Mouse (Mus musculus): Measurements from ENCODE around the gene Olfr689.
"Not testable (repeated sequence)": the region's sequence is repeated elsewhere in the genome, so short reads cannot be mapped to it uniquely, and the experiment has no call there.

Olfr689 gene

GRCm38 (mm10) chr7:105310865-105311264 lies at the start of gene Olfr689:
Gene Olfr689, plus strand, starts transcription at chr7:105311165.
- no peak for DNase-seq

- DNase-seq, result no peak
Observed at GRCm38 (mm10) chr7:105272426-105272825, 38.5 kb upstream of the Olfr689 start.

- no peak for DNase-seq
Observed at GRCm38 (mm10) chr7:105287795-105288194, 23.2 kb upstream of the Olfr689 start, which contains the start of gene Olfr688. Gene Olfr688, plus strand, starts transcription at chr7:105288095.

- DNase-seq, result no peak
Observed at GRCm38 (mm10) chr7:105290051-105290450, 20.9 kb upstream of the Olfr689 start.

- no peak for DNase-seq
Observed at GRCm38 (mm10) chr7:105325302-105325701, 14.3 kb downstream of the Olfr689 start.

GRCm38 (mm10) chr7:105334004-105334403 lies 23.0 kb downstream of the Olfr689 start, which contains the start of gene Olfr690:
Gene Olfr690, minus strand, starts transcription at chr7:105334104.
- DNase-seq, result no peak

- no peak for DNase-seq
Observed at GRCm38 (mm10) chr7:105342170-105342569, 31.2 kb downstream of the Olfr689 start, which contains the start of gene Olfr691. Gene Olfr691, minus strand, starts transcription at chr7:105342270.

GRCm38 (mm10) chr7:105342752-105343151 lies 31.8 kb downstream of the Olfr689 start:
- DNase-seq, result no peak

- not testable (repeated sequence) for DNase-seq
Observed at GRCm38 (mm10) chr7:105356064-105356463, 45.1 kb downstream of the Olfr689 start.

- DNase-seq, result not testable (repeated sequence)
Observed at GRCm38 (mm10) chr7:105356487-105356886, 45.5 kb downstream of the Olfr689 start.

GRCm38 (mm10) chr7:105361713-105362112 lies 50.7 kb downstream of the Olfr689 start:
- no peak for DNase-seq

- no peak for DNase-seq
Observed at GRCm38 (mm10) chr7:105367268-105367667, 56.3 kb downstream of the Olfr689 start.

- DNase-seq, result no peak
Observed at GRCm38 (mm10) chr7:105367930-105368329, 57.0 kb downstream of the Olfr689 start, which contains the start of gene Olfr692. Gene Olfr692, plus strand, starts transcription at chr7:105368230.

- DNase-seq, result no peak
Observed at GRCm38 (mm10) chr7:105368521-105368920, 57.6 kb downstream of the Olfr689 start.
